Mouse (Mus musculus): ENCODE measurements at regions not wholly inside any gene's neighbourhood (a gene's known extent, or its start where the extent isn't known, plus 50 kb on each side); places are given as distances from the start of the nearest gene placed in this dataset.
A peak's percentile ranks its signal among the peaks of the same experiment; 100 is the strongest.

GRCm38 (mm10) chr1:141524193-141524592 lies 1278.2 kb downstream of the Kcnt2 start:
- intact Hi-C loops (cut with DNase I) = no loop called here
- DNase-seq (ENCODE audit: extremely low spot score in 1 of 2, low spot score in 2 of 2) = no peak

DNA sequence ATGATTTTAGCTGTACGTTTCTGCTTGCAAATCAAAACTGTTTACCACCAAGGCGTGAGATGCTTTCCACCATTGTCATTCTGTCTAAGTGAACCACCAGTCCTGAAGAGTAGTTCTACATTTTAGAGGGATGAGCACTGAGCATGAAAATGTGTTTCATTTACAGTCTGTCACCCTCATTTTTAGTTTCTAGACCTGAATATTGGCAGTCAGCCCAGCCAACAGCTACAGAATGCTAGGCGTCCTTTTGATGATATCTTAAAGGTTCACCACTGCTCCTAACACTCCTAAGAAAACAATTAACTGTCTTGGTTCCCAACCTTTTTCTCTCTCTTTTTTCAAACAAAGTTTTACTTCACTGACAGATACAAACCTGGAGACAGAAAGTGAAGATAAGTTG lies 1287.2 kb downstream of the Kcnt2 start:
- intact Hi-C loops (cut with DNase I) = no loop called here
- peak in 1 of 2 experiments; percentile 3 for DNase-seq (ENCODE audit: extremely low spot score in 1 of 2, low spot score in 2 of 2)

Data from left cerebral cortex, postnatal 10 days (tissue).